Mouse (Mus musculus) frontal cortex, postnatal 25 days (tissue): ENCODE data around the gene Itgb5.

Experiments used
- DNase-seq, 2 experiments: peaks; one replicate each; pipeline ENCODE4 v3.0.0; 2022; ENCODE audit warnings: low spot score in 2 of 2

The Itgb5 gene

DNA sequence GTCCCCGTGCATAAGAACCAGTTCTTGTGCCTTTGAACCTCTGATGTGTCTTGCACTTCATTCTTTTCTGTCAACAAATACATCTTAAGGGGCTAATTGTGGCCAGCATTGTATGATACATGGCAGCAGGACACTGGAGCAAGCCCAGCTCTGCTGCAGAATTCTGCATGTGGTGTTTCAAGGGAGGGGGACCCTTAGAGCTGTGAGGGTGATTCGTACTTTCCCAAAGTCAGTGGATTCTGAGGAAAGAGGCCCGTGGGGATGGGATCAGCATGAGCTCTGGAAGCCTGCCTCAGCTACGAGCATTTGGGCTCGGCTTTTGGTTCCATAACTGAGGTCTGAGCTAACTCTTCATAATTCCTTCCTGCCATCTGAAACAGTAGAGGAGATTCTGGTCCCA, 75.1 kb downstream of the Itgb5 start:
- DNase-seq, result no peak

DNA sequence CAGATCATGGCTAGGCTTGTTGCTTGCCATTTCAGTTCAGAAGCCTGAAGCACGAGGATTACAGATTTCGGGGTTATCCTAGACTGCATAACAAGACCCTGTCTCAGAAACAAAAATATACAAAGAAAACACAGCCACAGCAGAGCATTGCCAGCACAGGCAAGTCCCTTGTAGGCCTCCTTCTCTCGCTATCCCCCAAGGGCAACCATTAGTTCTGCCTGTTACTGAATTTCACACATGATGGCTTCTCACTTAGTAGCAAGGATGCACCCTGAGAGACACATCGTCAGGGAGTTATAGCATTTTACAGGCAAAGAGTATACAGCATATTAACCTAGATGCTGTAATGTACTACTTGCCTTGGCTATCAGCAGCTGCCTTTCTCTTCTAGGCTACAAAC, 78.8 kb downstream of the Itgb5 start:
- no peak for DNase-seq

DNA sequence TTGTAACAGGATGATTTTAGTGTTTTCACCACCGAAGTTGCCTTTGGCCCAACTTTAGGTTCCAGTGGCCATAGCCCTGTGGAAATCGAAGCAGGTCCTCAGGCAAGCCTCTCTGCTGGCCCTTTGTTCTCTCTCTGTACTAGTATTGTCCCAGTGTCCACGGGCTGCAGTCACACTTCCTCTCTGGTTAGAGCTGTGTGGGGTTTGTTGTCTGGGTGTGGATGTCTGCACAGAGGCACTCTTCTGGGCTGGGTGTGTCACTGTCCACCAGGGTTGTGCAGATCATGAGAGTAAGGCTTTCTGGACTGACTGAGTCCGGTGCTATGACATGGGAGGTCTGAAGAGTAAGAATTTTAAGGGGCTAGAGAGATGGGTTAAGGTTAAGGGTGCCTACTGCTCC, 85.5 kb downstream of the Itgb5 start:
- DNase-seq, result no peak

DNA sequence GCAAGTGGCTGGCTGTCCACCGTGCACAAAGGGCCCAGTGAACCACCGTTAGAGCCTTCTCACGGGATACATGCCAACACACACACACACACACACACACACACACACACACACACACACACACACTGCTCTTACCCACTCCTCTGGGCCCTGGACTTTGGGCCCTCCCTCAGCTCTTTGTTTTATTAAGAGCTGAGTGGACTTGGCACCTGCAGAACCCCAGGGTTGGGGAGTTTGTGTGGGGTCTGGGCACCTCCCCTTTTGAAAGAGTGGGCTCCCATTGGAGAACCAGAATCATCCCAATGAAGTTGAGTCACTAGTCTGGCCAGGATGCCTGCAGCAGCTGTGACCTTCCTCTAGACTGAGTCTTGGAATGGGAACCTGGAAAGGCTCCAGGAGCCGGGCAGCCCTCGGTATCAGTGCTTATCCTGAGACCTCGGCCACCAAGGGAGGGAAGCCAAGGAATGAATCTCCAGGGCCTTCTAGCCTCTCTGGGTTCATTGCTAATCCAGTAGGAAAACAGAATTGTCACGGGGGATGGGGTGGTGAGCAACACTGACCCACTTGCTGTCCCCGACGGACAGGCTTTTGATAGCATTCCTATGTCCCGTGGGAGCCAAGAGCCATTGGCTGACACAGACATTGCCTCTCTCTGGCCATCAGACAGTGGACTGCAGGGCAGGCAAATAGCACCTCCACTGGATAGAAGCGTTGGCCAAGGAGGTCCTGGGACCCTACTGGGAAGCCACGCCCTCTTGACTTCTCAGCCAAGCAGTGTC, 87.2 kb downstream of the Itgb5 start:
- no peak for DNase-seq

DNA sequence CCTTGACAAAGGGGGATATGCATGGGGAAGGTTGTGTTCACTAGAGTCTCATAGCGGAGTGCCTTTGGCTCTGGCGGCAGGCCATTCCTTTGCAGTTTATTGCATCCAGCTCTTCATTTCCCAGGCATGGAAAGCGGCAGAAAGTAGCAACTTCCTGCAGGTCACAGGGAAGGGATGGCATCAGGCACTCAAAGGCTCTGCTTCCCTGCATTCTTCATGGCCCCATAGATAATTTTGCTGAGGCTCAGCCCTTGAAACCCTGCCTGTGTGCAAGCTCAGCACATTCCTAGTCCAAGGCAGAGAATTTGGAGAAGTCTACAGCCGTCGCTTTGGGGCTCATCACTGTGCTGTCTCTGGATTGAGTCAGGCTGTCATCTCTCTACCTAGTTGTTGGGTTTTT, 87.9 kb downstream of the Itgb5 start:
- no peak for DNase-seq

DNA sequence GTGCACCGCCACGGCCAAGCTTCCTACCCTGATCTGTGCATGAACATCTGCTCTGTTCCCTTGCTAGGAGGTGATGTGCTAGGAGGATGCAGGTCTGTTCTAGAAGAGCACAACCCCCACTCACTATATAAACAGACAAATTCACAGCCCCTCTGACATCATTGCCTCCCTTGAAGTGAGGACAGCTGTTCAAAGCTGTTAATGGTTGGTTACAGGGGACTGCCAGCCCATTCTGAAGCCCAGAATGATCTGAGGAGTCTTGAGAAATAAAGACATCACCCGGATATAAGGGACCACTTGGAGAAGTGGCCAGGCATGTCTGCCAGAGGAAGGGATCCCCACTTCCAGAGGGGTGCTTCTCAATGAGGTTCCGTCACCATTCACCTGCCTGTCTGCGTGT, 88.5 kb downstream of the Itgb5 start:
- no peak for DNase-seq

DNA sequence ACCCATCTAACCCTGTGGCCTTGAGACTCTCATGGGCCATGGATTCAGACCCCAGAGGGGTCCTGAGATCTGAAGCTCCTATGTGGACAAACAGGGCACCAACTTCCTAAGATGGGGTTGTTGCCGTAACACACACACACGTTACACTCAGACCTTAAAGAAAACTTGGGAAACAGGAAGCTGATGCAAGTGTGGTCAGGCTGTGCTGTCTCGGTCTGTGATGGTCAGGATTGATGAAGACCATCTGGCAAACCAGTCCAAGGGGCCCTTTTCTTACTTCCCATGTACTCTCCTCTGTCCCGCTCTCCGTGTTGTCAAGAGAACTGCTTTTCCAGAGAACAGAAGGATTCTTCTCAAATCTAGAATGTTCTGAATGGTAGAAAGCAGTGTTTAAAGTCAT, 92.0 kb downstream of the Itgb5 start:
- no peak for DNase-seq

DNA sequence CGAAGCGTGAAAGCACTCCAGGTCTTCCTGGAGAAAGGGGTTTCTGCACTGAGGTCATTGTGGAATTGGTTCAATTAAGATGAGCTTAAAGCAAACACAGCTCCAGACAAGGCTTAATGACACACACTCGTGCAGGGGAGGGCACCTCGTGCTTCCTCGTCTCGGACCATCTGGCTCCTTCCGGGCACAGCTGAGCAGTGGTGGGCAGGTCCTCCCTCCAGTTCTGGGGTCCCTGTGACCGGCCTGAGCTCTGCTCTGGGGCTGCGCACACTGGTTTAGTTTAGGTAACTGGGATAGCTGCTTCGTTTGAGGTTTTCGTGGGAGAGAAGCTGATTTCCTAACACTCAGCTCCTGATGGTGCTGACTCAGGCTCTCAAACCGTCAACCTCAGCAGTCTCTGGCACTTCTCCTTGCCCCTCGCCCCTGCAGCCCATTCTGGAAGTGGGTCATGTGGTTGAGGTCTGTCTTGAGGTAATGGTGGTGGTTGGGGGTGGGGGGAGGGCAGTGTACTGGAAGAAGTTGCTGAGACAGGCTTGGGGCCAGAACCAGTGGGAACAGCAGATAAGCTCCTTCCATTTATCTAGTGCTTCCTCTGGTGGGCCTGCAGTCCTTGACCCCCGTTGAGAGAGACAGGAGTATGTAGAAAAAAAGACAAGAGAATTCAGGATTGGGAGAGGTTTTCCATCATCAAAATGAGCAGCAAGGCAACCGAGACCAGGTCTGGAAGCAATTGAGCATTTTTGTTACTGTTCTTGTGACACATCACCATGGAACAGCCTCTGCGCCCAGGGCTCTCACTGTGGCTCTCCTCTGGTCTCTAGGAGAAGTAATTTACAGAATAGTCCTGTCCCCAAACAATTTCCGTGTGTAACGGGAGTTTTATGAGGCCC, 92.9 kb downstream of the Itgb5 start:
- DNase-seq, result no peak

DNA sequence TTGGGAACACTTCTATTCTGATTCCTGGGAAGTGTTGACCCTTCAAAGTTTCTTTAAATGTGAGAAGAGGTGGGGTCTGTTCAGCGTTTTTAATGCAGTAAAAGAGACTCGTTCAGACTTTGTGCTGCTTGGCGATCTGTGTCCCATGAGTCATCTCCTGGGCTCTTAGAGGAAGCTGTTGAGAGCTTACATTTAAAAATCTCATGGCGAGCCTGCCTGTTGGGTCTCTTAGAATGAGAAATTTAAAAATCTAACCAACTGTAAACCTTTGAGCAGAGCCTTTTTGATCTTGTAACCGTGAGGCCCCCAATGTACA, 93.5 kb downstream of the Itgb5 start:
- no peak for DNase-seq

DNA sequence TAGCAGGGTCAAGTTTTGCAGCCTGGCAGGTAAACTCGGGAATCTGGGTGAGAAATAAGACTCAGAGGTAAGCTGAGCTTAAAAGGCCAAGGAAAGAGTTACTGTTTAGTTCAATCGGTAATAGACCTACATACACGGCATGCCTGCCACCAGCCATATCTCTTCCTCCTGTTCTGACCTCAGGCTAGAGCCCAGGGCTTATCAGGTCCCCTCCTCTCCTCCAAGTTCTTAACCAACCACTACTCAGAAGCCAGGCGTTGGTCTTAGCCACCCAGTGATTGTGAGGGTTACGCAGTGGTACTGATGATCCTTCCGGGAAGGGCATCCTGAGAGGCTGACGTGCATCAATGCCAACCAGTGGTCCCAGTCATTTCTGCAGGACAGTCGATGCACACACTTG, 94.3 kb downstream of the Itgb5 start:
- no peak for DNase-seq

DNA sequence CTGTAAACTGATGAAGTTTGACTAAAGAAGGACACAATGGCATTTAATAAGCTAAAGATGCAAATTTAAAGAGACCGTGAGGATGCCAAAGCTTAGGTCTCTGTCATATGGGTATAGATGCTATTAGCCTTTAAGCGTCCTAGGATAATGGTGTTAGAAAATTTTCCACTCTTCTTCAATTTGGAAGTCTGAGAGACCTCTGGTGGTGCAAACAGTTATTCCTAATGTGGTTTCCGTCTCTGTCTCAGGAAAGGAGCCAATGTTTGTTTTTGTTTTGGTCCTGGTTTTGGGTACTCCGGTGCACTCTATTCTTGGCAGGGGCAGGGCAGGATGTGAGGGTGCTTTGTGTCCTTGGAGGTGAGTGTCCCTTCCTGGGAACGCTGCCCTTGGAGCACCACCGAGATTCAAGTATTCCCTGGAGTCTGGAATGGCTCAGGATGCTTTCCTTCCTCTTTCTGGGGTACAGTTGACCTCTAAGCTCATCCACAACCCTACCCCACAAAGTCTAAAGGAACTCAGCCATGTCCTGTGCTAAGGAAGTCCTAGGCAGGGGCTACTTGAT, 97.9 kb downstream of the Itgb5 start:
- no peak for DNase-seq

DNA sequence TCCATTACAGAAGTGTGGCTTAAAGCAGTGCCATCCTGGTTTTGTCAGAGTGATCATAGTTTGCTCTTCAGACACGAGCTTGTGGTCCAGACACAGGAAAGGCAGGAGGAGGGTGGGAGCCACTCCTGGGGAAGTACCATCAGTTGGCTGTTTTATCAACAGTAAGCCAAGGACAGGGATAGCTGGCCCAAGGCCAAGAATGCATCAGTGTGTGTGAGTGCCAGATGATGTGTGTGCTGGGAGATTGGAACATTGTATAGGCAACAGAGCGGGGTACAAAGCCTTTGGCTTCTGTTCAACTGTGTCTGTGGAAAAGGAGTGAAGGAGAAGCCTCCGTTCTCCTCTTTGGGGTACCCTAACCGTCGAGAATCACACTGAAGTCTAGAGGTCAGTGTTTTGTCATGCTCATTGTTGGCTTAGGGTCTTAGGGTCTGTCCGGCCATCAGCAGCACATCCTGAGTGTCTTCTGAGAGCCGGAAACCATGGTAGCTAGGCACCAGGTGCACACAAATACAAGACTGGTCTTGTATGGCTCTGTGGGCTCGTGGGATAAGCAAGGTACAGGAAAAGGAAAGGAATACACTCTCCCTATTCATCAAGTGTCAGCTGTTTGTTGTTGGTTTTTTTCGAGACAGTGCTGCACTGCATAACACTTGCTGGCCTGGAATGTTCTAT, 99.5 kb downstream of the Itgb5 start:
- no peak for DNase-seq

DNA sequence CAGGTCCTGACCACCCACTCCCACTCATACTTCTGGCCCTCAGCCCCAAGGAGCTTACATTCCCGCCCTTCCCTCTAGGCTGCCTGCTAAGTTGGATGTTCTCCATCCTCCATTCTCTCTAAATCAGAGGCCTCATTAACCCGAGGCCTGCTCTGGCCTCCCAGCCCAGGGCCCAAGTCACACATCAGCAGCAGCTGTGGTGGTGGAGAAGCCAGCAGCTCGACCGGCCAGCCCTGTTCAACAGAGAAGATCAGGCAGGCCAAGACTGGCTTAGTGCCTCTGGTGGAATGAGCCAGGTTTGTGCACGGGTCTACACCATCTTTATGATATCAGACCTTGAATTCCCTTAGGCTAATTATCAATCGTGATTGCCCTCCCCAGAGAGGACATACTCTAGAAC, 101.3 kb downstream of the Itgb5 start:
- no peak for DNase-seq

DNA sequence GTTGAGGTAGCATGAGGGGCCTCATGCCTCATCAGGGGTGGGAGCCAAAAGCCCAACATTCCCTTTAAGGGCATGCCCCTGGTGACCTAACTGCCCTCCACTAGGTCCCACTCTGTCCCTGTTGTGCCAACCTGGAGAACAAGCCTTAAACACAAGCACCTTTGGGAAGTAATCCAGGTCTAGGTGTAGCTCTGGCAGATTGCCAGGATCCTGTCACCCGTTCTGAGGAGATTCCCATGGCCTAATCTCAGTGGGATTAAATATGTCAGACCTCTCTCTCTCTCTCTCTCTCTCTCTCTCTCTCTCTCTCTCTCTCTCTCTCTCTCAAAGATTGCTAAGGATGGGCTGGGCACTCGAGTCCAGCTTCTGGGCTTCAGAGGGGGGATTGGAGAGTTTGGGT, 102.2 kb downstream of the Itgb5 start:
- no peak for DNase-seq

DNA sequence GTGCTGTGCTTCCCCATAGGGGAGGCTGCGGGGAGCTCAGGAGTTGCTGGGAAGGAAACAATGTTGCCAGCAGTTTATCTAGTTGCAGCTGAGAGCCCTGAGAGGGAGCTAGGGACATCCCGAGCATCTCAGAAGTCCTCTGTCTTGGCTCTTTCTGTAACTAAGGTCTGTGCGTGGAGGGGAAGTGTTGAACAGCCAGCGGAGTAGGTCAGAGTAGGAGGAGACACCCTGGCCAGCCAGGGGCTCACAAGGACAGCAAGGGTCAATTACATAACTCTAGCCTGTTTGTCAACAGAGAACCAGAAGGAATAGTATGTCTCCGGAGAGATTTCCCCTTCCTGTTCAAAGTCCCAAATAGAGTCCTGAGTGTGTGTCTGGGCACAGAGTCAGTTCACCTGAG, 102.7 kb downstream of the Itgb5 start:
- DNase-seq, result no peak

DNA sequence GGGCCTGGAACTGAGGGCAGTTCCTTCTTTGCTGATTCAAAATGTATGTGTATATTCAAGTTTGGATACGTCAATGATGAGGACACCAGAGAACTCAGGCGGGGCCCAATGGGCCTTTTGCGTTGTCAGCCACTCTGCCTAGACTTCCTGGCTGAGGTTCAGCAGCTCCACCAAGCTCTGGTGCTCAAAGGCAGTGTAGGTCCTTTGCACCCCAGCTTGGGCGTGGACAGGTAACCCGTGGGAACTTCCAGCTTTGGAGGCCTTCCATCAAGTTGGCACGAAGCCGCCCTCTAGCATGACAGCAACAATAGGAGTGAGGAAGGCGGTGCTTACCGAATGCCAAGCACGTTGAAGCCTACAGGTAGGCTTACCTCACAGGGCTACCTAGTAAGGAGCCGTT, 103.9 kb downstream of the Itgb5 start:
- DNase-seq, result no peak

DNA sequence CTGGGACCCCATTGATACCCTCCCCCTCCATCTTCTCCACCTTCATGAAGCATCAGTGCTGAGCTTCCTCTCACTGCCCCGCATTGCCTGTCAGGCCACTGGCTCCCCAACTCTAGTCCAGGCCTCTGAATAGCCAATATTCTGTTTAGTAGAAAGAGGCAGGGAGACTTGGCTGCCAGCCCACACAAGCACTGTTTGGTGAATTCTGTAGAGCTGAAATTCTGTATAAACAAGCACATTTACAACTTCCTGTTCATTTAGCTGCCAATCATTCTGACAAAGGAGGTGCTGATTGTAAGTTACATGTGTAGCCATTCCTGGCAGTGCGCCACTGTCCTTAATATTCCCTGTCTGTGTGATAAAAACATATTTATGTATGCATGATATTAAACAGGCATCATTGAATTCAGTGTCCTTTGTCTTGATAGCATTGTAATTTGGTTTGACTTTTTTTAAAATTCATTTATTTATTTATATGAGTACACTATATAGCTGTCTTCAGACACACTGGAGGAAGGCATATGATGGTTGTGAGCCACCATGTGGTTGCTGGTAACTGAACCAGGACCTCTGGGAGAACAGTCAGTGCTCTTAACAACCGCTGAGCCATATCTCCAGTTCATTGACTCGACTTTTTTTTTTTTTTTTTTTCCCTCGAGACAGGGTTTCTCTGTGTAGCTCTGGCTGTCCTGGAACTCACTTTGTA, 105.4 kb downstream of the Itgb5 start:
- no peak for DNase-seq

DNA sequence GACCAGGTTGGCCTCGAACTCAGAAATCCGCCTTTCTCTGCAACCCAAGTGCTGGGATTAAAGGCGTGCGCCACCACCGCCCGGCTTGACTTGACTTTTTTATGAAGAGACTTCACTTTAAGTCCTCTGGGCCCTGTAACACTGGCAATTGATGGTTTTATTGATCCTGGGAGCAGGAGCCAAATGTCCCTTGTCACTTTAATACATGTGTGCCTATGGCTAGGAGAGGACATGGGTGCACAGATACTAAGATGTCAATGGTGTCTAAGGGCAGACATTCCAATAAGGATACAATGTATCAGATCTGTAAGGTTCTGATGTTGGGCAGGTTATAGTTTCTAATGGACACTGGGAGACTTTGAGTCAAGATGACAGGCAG, 105.9 kb downstream of the Itgb5 start:
- no peak for DNase-seq

DNA sequence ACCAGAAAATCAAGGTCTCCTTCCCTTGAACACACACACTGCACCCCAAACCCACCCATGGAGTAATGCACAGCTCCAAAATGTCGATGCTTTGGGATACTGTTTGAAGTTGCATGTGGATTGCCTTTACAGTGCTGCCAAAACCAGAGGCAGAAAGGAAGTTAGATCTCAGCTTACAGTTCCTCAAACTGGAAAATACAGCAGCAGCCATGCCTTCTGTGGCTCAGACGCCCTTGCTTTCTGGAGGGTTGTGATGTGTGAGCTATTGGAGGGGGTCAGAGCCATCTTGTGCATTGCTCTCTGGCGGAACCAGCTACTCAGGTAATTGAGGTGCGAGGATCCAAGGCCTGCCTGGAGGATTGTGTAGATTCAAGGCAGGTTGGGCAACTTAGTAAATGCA, 107.4 kb downstream of the Itgb5 start:
- DNase-seq, result no peak

DNA sequence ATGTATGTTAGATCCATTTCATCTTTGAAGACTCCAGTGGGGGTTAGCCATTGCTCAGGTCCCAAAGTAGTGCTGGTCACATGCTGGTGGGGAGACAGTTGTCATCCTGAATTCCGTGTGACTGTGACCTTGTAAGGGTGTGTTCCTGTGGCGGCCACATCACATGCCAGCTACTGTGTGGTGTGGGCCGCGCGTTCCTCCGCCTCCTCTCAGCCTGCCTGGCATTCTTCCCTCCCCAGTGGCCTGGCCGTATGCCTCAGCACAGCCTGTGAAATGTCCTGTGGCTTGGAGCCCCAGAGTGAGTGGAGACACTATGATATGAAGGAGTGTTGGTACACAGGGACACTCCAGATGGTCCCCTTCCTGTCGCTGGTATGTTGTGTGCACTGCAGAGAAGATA, 108.1 kb downstream of the Itgb5 start:
- no peak for DNase-seq

DNA sequence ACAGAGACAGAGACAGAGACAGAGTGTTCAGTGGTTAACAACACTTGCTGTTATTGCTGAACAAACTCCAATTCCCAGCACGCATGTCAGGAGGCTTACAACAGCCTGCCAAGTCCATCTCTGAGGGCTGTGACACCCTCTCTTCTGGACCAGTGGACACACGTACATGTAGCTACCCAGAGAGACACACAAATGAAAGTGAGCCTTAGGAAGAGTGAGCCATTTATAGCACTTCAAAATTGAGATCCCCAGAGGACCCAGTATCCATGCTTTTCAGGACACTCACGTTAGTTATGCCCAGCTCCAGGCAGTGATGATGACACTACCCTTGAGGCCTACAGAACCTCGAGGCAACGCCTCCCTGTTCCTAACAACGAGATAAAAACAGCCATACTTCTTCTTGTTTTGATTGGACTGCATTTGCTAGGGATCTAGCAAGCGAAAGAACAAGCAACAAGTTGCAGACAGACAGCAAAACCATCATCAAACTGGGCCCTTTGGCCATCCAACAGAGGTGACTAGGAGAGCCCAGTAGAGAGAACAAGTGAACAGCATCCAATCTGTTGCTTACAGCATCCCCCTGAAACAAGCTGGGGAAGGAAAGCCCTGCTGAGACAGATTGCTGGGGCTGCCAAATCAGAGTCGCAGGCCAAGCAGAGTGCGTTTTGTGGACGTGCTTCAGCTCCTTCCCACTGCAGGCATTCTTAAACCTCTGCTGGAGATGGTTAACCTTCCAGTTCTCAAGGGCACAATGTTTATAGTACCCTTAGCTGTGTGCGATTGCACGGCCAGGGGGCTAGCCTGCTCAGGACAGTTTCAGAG, 109.1 kb downstream of the Itgb5 start:
- no peak for DNase-seq
